Mouse (Mus musculus) G1E-ER4 (cell line): ENCODE data around the gene Nek7. TPM values are rescaled to one million over a fixed set of nuclear protein-coding genes. Genes with fewer than 3 reads are reported as not detected.

Source experiments
- GATA1 ChIP-seq: IDR thresholded peaks from one replicate; pipeline ENCODE4 v1.8.0; 2012; ENCODE audit warnings: low read length, inconsistent platforms
- polyA plus RNA-seq: library from polyadenylated mRNA; stranded (reverse); fragments of >175 nt; gene quantifications from 2 replicates; pipeline ENCODE4 v1.2.3, GENCODE M21; 2012

The Nek7 gene
- polyA plus RNA-seq, 1 experiment = 20.6 TPM

DNA sequence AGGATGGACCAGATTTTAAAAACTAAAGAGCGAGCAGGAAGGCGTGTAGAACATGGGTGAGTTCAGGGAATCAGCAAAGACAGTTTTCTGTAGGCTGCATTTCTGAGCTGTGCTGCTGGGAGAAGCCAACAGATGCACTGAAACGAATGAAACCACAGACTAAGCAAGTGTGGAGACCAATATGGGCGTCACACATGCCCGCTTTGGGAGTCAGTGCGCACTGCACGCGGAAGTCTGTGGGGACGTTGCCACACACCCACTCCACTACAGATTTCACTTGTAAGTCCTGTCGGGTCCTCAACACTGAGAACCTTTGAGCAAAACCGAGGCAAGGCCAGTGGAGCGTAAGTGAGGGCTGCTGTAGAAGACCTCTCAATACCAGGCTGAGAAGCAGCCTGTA lies 59.2 kb downstream of the Nek7 start:
- TF ChIP-seq GATA1 = no peak

DNA sequence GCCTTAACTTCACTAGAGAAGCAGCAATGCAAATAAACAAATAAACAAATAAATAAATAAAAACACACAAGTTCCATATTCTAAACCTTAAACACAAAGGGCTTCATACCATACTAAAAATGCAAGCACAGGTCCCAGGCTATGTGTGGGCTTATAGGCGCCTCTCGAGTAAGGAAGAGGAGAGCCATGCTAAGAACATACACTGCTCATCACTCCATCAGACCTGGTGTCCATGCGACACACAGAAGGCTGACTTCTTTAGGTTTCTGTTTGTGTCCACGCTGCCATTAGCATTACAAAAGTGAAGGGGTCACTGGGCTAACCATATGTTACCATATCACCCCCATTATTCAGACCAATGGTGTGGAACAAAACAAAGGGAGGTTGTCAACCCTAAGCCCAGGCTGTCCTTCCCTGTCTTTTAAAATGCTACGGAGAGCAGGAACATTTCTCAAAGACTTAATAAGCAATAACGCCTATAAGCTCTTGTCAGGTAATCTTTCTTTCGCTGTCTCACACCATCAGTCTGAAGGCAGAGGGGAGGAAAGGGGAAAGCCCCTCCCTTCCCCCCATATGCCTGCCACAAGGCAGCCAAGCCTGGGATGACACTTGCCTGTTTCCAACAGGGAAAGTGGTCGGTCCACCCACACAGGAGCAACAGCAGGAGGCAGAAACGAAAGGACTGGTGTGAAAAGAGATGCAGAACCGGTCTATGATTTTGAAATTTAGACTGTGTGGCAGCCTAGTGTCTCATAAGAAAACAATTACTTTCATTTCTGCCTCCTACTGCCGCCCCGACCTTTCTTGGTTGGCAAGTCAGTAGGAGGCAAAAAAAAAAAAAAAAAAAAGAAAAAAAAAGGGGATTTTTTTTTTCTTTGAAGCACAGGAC lies 60.5 kb downstream of the Nek7 start:
- TF ChIP-seq GATA1 = no peak

DNA sequence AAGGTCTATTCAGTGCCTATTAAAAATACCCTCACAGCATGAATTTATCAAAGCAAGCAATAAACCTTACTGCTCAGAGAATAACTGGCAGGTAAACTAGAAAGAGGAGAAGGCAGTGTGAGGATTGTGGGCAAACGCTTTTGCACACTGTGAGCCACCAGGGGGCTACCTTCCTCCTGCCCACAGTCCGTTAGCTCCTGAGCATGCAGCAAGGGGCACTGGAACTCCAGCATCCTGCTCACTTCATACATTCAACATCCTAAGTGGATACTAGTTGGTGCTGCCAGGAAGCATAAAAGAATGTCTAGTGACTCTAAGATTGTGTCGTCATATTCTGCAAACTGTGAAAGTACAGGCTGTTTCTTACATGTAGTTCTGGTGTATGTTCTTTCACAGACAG lies 61.6 kb downstream of the Nek7 start:
- TF ChIP-seq GATA1 = no peak

DNA sequence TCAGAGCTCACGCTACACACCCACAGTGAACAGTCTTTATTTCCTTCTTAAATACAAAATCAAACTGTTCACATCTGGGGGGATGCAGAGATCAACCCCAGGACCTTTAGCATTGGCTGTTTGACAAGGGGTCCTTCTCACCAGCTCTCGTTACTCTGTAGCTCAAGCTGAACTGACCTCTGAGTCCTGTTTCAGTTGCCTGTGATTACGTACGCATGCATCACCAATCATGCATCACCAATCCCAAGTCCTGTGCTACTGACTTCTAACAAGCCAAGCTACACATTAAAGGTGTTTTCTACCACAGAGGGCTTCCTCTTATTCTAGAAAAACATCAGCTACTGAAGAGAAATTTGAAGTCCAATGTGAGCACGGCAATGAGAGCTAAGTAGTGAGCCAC lies 65.0 kb downstream of the Nek7 start:
- TF ChIP-seq GATA1 = no peak

DNA sequence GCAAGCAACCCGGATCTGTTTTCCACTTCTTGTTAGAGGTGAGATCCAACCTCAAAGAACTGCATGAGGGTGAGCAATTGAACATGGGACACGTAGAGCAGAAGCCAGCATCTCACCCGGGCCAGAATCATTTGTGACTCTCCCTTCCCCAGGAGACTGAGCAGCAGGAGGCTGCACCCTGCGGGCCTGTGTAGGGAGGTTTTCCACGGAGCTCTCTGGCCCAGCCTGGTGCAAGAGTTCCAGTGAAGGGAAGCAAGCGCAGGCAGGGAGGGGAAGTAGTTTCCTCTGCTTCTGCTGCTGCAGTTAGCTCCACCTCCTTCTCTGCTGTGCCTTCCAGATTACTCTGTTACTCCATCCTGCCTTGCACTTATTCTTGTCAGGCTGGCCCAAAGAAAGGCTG lies 69.8 kb downstream of the Nek7 start:
- TF ChIP-seq GATA1 = no peak

DNA sequence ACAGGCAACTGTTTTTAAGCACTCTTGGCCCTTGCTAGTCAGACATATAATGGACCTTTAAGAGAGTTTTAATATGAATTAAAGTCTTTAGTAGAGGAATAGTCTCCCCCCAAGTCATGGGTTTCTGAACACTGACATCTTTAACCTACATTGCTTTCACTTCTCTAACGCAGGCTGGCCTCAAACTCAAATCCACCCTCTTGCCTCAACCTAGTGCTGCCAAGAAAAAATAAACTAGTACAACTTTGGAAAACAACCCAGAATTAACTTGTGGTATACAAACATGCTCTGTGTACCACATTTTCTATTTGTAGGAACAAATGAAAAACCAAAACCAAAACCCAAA lies 77.8 kb downstream of the Nek7 start:
- TF ChIP-seq GATA1 = no peak

DNA sequence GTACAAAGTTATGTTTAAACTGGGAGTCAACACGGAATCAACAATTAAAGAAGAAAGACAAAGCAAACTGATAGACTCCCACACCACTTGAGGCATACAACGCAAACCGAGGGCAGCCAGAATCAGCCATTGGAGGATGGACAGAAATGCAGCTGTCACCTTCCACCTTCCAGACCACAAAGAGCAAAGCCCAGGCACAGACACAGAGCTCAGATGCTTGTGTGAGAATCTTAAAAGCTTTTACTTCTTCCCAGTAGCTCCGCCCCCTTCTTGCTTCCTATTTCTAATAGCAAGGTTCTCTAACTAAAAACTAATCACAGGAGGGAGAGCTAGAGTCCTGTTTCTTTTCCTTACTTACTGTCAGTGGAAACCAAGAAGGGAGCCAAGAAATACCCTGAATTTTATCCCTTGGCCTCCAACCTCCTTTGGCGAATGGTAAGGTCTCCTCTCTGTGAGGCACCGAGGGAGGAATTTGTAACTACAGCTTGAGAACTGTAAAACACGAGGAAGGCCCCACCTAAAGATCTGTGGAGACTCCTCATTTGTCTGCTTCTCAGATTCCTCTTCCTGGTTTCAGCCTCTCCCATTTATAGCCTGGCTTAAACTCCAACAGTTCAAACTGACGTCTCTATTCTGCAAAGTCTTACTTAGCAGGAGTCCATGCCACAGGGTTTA lies 78.3 kb downstream of the Nek7 start:
- no peak for TF ChIP-seq GATA1

DNA sequence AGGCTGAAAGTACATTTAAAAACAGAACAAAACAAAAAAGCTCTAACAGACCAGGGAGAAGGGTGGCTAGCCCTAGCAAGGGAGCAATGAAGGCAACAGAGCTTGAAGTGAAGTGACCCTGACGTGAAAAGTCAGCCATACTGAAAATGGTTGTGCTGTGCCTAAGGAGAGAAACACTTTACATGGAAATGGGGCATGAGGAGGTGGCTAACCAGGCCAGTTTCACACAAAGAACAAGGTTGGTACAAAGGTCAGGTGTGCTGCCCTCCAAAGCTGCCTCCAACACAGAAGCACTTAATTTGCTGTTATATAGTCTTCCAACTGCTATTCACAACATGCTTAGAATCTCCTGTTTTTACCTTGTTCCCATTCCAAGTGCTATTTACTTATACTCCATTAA lies 80.2 kb downstream of the Nek7 start:
- no peak for TF ChIP-seq GATA1

DNA sequence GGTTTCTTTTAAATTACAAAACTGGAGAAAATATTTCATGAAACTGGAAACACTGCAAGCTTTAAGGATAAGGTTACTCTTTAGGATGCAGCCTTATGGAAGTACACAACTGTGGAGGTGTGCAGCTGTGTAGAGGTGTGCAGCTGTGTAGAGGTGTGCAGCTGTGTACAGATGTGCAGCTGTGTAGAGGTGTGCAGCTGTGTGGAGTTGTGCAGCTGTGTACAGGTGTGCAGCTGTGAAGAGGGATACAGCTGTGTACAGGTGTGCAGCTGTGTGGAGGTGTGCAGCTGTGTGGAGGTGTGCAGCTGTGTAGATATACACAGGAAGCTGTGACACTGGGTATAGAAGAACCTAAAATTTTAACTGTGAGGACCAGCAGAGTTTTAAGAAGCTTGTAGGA lies 81.7 kb downstream of the Nek7 start:
- TF ChIP-seq GATA1 = no peak

DNA sequence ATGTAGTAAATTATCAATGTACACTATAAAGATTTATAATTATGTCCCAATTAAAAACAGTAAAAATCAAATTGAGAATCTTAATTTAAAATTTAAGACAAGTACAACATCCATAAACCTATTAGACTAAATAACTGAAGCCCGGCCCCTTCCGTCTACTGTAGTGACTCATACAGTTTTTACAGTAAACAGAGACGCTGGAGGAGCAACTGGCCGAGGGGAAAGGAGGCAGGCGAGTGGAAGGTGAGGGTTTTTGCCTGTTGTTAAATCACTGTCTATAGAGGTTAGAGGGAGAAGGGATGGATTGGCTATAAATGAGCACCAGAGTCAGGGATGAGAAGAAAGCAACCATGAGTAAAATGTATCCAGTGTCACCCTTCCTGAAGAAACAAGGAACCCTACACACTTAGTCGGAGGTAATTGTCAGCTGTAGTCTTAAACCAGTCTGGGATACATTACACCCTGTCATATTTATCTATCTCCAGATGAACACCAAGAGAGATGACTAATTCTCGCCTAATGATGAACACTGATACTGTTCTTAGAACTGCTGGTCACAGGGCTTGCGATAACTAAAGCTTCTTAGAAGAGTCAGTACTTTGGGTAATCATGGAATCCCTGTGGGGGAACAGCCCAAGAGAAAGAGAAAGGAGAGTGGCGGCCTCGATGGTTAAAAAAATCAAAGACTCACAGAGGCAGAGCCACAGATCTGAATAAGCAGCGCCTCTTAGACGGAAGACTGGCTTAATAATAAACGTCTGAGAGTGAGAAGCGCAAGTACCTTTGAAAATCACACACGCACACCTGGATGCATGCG lies 84.0 kb downstream of the Nek7 start:
- no peak for TF ChIP-seq GATA1

DNA sequence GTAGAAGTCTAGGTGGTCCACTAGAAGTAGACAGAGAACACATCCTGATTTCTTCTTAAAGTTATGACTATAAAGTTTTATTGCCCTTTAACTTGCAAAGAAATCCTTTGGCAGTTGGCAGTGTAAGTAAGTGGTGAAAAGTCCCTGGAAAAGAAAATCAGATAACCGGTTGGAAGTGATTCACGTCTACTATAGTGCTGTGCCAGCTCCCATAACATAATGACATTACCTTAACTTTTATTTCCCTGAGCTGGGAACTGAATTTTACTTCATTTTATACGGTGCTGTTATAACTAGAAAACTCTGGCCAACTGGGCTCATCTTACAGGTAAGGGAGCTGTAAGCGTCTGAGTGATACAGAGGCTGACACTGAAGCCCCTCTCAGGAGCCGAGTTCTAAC lies 89.3 kb downstream of the Nek7 start:
- TF ChIP-seq GATA1 = no peak

DNA sequence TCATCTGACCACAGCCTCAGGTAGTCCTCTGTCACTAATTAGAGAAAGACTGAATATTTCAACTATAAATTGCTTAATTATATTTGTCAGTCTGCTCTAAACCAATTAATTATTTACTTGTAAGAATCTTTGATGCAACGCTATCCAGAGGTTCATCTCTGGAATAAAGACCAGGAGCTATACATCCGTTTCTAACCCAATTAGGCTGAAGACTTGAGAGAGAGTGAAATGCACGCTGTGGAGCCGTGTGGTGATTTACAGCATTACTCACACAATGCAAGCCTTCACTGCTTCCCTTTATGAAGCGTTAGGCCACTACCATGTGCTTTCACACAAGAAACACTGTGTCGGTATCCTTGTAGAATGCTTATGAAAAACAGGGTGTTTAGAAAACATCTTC lies 96.0 kb downstream of the Nek7 start:
- no peak for TF ChIP-seq GATA1

DNA sequence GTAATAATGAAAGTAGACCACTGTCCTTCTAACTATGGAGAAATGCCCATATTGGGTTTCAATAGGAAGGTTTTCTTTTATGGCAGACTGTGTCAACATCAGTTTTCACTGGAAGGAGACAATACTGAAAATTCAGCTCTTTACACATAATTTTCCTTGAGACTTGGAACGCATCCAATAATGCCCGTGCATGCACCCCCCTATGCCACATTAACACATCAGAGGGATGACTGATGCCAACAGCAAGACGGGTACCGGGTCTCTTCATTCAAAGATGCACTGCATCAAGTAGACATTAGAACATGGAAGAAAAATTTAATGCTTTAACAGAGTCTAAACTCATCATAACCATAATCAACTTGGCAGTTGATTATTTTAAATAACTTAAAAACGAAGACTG lies 101.7 kb downstream of the Nek7 start:
- TF ChIP-seq GATA1 = no peak

DNA sequence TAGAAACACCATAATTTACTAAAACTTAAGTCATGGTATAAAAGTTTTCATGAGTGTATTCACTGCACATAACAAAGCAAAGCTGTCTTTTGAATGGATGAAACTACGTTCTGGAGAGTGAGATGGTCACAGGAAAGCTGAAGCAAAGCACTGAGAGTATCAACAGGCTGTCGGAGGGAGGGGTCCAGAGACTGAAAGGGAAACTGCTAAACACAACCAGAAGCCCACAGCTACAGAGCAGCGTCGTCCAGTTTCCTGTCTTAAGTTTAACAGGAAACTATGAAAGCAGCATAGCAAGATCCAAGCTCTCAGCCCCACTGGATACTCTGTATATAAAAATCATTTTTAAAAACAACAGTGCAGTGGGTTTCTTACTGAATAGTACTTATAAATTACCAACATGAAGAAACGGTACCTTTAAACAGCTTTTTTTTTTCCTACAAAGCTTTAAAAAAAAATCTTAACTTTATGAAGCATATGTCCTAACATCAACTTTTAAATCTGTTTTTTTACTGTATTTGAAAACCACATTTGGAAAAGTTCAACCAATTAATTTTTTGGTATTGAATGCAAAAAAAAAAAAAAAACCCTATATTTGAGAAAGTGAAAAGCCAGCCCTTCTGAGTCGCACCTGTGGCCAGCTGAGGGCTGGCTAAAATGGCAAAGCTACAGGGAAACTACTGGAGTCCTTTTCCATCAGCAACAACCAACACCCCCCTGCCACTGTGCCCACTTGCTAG lies 102.4 kb downstream of the Nek7 start:
- no peak for TF ChIP-seq GATA1

DNA sequence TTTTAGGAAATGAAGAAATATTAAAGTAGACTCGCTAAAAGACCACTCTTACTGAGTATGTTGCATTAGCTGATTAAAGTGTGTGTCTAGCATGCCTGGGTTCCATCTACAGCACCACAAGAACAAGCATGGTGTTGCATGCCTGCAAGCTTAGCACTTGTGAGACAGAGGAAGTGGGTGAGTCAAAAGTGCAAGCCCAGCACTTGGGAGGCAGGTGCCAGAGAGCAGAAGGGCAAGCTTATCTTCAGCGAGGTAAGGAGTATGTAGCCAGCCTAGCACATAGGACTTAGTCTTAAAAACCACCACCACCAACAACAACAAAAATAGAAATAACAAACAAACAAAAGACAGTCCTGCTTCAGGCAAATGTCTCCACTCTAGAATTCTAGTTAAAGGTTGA lies 103.0 kb downstream of the Nek7 start:
- no peak for TF ChIP-seq GATA1

DNA sequence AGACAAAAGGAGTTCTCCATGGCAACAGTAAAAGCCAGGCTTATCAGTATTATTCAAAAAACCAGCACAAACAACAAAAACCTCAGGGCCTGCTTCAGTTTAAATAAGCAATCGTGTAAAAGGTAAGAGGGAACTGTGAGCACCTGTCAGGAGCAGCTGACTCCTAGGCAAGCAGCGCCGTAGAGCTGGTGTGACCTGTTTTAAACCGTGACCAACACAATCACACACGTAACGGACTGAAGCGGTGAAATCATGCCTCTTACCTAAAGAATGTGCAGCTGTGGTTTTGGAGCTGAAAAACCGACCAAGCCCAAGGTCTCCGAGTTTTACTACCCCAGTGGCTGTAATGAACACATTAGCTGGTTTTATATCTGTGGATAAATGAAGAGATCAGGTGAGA lies 104.6 kb downstream of the Nek7 start:
- TF ChIP-seq GATA1 = no peak
